Mouse (Mus musculus) cerebellum, adult 2 months (tissue): ENCODE measurements around the gene Flad1.

Source experiments
- CTCF ChIP-seq: fragments of 200-500 bp; IDR thresholded peaks from 2 replicates; pipeline ENCODE4 v1.5.1; 2011; ENCODE audit warnings: low read depth, mild to moderate bottlenecking, control low read depth, low read length, moderate library complexity, borderline replicate concordance; ENCODE audit not compliant: insufficient read depth
- POLR2A ChIP-seq: fragments of 200-500 bp; IDR thresholded peaks from 2 replicates; pipeline ENCODE4 v1.6.1; 2011; ENCODE audit warnings: low read length, control low read depth, borderline replicate concordance; ENCODE audit not compliant: insufficient read depth

GRCm38 (mm10) chr3:89436176-89437113, 24.8 kb upstream of the Flad1 start, which contains the start of gene Pbxip1:
- TF ChIP-seq POLR2A = no peak
- no peak for TF ChIP-seq CTCF
